Mouse (Mus musculus): ENCODE results near the gene Gm572.

Gm572 gene

GRCm38 (mm10) chr4:148643291-148644156 lies at the start of gene Gm572:
TSS of gene Gm572 (plus strand) at chr4:148643317.
- no peak for DNase-seq (ENCODE audit: low read depth, low spot score)

DNA sequence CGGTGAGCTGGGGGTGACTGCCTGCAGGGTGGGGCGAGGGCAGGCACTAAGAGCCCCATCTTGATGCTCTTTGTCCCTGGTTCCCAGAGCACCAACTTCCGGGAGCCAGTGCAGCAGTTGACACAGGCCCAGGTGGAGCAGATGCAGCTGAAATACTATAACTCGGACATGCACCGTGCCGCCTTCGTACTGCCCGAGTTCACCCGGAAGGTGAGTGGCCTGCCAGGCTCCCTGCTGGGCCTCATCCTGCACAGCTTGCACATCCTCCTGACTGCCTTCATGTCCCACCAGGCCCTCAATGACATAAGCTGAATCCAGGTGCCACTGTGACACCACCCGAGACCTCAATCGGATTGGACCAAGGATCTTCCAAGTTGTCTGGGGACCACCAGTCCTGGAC lies 49.1 kb upstream of the Gm572 start:
- DNase-seq (ENCODE audit: low read depth, low spot score): no peak

- DNase-seq (ENCODE audit: low read depth, low spot score): no peak
Observed at GRCm38 (mm10) chr4:148595916-148596315, 47.2 kb upstream of the Gm572 start.

- DNase-seq (ENCODE audit: low read depth, low spot score): no peak
Observed at GRCm38 (mm10) chr4:148596731-148597130, 46.4 kb upstream of the Gm572 start.

DNA sequence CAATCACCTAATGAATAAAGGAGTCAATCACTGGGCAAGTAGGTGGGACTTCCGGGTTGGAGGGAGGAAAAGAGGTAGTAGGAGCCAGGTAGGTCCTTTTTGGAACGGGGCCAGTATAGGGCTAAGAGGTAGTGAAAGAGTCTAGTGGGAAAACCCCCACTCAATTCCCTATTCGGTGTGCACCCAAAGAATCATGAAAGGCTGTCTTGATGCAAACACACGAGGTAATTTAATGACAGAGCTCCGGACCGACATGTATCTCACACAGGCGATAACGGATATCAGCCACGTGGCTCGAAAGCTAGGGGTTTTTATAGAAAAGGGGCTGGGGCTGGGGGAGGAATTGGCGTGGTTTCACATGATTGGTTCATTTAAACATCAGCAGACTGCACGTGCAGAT lies 44.3 kb upstream of the Gm572 start:
- DNase-seq (ENCODE audit: low read depth, low spot score): no peak

DNA sequence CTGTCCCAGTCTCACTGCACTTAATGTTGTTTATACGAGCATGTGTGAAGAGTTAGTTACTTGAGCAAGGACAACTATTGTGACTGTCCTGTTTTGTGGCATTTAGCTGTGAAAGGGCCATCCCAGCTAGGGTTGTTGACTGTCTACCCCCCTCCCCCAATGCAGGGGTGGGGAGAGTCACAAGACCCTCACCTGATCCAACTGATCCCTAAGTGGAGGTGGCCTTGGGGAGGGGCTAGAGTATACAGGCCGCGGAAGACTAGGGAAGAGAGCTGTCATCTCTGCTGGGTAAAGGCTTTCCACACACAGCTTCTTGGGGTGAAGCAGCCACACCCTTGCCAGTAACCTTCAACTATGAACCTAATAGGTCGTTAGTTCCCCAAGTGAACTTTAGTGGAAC lies 42.8 kb upstream of the Gm572 start:
- no peak for DNase-seq (ENCODE audit: low read depth, low spot score)

DNA sequence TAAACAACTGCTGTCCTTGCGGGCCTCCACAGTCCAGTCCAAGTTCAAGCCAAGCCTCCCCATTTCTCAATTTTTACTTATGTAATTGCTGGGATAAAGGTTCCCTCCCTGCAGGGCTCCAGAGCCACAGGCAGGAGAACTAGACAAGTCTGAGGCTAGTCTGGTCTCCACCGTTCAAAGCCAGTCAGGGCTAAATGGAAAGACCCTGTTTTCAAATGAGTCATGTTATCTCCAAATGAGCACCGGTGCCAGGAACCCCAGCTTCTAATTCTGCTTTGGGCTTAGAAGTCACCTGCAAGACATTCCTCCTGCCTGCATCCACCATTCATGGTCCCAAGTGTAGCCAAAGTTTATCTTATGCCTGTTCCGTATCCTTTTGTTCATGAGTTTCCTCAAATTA lies 41.2 kb upstream of the Gm572 start:
- DNase-seq (ENCODE audit: low read depth, low spot score): no peak

GRCm38 (mm10) chr4:148602357-148603120 lies 40.6 kb upstream of the Gm572 start, which contains the start of gene Masp2:
TSS of gene Masp2 (plus strand) at chr4:148602554.
- DNase-seq (ENCODE audit: low read depth, low spot score): no peak

DNA sequence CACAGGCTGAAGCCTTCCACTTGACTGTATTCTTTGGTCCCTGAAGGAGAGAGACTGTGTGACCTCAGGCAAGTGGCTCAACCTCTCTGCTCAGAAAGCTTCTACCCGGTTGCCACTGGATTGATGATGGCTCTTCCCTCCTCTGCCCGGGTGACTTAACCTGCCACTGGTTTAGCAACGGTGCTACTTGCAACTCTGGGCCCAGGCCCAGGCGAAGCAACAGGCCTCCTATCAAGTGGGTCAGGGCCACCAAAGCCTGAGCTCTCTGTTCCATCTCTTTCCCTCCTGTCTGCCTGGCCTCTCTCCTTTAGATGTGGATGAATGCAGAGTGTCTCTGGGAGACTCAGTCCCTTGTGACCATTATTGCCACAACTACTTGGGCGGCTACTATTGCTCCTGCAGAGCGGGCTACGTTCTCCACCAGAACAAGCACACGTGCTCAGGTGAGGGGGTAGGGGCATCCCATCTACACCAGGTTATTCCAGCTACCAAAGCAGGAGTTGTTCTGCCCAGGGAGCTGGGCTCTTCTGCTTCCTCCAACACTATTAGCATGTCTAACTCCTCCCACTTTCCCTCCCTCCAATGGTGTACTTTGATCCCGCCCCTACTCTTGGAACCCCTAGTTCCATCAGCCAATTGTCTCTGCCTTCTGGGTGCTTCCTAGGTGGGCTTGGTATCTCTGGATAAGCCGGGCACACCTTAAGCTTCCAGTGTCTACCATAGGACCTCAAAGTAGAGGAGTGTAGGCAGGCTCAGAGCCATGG lies 39.6 kb upstream of the Gm572 start:
- DNase-seq (ENCODE audit: low read depth, low spot score): no peak

DNA sequence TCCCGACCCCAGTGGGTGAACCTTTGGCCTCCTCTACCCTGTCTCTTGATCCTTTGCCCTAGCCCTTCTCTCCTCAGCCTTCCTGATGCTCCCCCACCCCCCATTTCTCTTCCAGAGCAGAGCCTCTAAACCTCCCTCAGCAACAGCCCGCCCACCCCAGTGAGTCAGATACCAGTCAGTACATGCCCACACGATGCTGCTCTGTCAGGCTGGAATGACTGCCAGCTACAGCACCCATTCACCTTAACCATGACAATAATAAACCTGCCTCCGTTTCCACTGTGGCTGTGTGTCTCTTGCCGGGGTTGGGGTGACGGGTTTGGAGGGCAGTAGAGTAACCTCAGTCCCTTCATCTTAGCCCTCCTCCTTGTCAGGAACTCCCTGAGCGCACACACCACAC lies 39.0 kb upstream of the Gm572 start:
- DNase-seq (ENCODE audit: low read depth, low spot score): no peak

DNA sequence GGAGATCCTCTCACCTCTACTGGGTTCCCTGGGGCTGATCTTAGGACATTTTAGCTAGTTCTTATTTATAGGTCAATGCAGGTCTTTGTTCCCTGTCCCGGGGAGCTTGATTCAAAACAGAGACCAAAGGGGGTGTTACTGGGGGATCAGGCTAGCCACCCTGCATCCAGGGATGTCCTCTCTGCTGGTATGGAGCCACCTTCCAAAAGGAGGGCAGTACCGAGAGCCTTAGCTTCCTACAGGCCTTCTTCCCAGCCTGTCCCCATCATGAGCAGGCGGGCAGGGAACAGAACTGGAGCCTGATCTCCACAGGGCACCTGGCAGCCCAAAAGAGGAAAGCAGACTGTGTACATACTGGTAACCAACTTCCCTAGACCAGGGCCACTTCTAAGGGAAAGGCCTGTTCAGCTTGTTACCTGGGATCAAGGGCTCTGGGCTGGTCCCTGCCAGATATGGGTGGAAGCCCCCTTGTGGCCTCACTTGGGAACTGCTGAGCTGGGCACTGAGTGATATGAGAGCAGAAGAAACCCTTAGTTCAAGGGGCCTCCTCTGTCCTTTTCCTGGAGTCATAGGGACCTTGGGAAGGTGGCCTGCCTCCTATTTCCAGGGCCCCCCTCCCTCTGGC lies 38.5 kb upstream of the Gm572 start:
- no peak for DNase-seq (ENCODE audit: low read depth, low spot score)

DNA sequence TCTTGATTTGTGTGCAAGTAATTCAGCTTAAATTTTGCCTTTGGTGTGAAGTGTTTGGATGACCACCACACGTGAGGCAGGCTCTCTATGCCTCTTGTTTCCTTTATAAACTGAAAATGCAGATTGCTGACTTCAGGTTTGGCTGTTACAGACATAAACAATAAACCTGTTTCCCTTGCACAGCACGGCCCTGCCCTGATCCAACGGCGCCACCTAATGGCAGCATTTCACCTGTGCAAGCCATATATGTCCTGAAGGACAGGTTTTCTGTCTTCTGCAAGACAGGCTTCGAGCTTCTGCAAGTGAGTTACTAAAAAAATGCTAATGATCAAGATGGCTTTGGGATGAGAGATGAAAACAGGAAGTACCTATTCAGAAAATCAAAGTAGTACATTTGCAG lies 35.4 kb upstream of the Gm572 start:
- no peak for DNase-seq (ENCODE audit: low read depth, low spot score)

DNA sequence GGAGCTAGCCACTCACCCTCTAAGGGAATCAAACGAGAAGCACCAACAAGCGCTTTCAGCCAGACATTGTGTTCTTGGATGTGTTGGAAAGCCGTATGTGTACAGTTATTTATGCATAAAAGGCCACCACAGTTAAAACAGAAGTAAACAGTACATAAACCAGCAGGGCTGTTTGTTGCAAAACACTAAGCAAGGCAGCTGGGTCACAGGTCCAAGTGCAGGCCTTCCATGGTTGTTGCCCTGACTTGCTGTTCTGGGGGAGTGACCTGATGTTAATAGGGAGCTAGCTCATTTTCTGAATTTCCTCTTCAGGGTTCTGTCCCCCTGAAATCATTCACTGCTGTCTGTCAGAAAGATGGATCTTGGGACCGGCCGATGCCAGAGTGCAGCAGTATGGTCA lies 33.3 kb upstream of the Gm572 start:
- DNase-seq (ENCODE audit: low read depth, low spot score): no peak

- no peak for DNase-seq (ENCODE audit: low read depth, low spot score)
Observed at GRCm38 (mm10) chr4:148610631-148611364, 32.3 kb upstream of the Gm572 start.

GRCm38 (mm10) chr4:148612557-148612956 lies 30.6 kb upstream of the Gm572 start:
- no peak for DNase-seq (ENCODE audit: low read depth, low spot score)

GRCm38 (mm10) chr4:148613738-148614137 lies 29.4 kb upstream of the Gm572 start:
- no peak for DNase-seq (ENCODE audit: low read depth, low spot score)

DNA sequence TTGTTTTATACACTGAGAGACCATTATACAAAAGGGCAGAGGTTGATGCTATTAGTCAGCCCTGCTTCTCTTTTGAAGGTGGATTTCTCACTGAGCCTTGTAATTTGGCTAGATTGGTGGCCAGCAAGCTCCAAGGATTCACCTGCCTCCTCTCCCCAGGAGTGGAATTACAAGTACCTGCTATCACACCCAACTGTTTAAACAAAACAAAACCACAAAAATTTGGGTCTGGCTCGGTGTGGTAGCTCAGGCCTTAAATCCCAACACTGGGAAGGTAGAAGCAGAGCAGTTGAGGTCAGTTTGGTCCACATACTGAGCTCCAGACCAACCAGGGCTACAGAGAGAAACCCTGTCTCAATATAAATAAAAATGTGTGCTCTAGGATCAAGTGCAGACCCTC lies 23.3 kb upstream of the Gm572 start:
- DNase-seq (ENCODE audit: low read depth, low spot score): no peak

DNA sequence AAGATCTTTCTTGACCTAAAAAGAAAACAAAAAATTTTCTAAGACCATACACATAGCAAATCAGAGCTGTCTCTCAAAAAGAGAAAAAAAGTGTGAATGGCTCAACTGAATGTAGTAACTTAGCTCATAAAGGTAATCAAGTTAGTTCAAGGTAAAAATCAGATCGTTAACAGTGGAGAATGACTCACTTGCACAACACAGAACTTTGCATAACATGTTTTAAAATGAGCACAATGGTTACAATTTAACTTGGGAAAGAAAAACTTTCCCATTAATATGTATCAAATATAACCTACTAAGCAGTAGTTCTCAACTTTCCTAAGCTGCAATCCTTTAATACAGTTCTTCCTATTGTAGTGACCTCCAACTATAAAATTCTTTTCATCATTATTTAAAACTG lies 22.4 kb upstream of the Gm572 start:
- DNase-seq (ENCODE audit: low read depth, low spot score): no peak

DNA sequence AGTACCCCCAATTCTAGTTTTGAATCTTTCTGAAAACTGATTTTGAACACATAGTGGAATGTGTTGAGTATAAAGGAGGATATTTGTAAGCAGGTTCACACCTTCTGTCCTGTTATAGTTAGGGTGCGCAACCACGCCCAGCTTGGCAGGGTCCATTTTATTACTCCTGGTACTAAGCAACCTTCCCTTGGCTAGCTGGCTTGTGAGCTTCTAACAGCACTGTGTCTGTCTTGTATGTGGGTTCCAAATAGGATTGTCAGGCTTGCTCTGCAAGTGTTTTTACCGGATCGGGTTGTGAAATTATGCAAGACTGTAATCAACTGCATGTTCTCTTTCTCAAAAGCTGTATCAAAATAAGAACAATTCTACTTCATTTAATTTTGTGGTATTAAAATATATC lies 20.6 kb upstream of the Gm572 start:
- no peak for DNase-seq (ENCODE audit: low read depth, low spot score)

DNA sequence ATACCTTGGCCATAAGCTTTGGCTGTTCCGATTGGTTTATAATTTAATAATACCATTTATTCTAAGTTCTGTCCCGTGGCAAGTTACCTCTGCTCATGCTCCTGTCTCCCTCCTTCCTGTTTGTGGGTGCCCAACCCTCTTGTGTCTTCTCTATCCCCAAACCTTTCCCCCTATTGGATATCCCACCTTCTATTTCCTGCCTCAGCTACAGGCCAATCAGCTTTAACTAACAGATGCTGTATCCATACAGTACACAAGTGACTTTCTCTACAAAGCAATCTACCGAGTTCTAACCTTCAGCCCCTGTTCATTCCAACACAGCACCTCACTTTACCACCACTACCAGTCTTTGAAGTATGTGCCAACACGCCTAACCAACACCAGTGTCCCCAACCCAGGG lies 19.5 kb upstream of the Gm572 start:
- DNase-seq (ENCODE audit: low read depth, low spot score): no peak

- DNase-seq (ENCODE audit: low read depth, low spot score): no peak
Observed at GRCm38 (mm10) chr4:148625010-148625409, 18.1 kb upstream of the Gm572 start.
